Mouse (Mus musculus) testis, postnatal 10 days (tissue): ENCODE measurements around the gene Mtif2.

Source experiments
- DNase-seq: peaks from one replicate; pipeline ENCODE4 v3.0.0; 2021; ENCODE audit warnings: low spot score

Mtif2 gene

DNA sequence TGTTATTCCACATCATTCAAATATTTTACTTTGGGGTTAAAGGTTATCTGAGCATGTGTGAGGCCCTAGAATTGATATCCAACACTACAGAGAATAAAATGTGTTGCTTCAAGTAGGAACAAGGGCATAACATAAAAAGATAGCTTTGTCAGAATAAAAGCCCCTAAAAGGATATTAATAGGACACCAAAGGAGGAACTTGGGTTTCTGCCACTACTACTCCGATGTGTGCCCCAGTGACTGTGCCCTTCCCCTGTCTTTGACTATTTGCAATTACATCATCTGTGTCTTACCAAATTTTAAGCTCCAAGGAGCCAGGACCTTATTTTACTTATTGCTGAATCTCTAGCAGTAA is 23.2 kb downstream of the Mtif2 start:
- no peak for DNase-seq

DNA sequence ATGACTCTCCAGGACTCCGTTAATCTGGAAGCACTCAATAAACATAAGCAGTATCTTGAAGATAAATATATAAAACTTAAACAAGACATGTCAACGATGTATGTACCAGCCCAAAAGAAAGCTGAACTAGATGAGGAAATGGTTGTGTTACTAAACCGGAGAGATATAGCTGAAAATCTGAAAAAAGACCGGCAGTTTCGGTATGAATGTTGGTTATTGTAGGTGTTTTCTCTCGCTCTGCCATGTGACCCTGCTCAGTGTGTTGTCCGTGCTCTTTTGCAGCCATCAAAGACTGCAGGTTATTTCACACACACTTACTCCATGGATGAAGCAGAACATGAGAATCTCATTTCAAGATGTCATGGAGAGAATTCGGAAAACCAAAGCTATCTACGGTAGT is 34.2 kb downstream of the Mtif2 start:
- DNase-seq = no peak

DNA sequence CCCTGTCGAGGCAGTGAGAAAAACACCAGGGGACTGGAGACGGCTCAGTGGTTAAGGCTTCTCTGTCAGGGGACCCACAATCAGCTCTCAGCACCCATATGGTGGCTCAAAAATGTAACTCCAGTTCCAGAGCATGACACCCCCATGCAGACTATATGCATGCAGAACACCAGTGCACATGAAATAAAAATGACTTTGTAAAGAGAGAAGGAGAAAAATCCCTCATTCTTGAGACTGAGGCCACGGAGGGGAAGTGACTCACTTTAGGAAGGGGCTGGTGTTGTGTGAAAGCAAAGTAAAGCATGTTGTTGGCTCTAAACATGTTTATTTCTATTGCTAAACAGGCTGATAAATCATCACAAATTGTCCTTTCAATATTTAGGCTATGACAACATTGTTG is 34.8 kb downstream of the Mtif2 start:
- DNase-seq = no peak

DNA sequence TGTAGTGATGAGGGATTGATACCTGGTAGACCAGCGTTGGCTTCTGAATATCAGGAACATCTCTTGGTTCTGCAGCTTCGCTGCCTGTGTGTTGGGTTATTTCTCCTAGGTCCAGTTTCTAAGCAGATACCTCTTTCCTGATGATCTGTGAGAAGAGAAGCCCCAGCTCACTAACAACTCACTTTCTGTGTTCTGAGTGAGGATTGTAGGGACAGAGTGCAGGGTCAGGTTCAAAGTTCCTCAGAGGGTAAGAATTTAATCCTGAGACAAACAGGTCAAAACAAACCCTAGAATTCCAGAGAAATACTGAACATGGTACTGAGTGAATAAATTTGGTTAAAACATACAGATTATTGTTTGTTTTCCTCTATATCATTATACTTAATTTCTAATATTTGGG is 37.2 kb downstream of the Mtif2 start:
- no peak for DNase-seq

DNA sequence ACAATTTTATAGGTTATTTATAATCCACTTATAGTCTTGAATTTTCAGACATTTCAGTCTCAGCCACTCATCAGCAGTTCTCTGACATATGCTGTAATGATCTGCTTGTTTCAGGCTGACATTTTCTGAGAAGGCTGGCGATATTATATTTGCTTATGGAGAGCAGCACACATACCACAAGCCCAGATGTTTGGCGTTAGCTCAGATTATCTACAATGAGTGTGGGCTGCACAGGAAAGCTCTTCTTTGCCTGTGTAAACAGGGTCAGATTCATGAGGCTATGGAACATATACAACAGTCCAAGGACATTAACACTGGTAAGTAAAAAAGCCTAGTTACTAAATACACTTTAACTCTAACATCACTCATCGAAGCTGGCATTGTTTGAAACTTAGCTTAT is 45.3 kb downstream of the Mtif2 start:
- no peak for DNase-seq

DNA sequence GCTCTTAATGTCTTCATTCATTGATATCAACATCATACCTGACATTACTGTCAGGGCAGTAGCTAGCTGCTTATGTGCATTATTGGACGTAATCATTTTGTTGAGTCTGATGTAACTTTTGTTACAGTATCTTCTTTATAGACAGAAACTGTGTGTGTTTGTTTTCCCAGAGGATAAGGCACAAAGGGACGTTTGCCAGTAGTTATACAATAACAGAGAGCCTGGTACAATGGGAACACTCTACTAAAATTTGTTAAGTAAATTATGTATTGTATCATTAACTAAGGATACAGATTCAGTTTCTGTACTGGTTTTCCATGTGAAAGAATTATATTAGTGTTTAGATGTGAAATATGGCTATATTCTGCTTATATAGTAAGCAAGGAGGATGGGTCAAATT is 46.4 kb downstream of the Mtif2 start:
- DNase-seq = no peak

DNA sequence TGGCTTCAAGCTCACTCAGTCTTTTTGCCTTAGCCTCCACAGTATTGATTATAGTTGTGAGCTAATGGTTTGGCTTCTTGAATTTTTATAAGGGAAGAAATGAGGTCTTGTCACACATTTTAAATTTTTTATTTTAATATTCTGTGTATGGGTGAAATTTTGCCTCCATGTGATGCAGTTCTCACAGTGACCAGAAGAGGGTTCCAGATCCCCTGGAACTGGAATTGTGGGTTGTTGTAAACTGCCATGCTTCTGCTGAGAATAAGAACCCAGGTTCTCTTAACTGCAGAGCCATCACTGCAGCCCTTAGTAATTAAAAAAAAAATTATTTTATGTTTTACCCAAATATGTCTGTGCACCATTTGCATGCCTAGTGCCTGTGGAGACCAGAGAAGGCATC is 53.4 kb downstream of the Mtif2 start:
- DNase-seq = no peak
